Mouse (Mus musculus) kidney, adult 2 months (tissue): ENCODE results near the gene Psg20. TPM values are rescaled to one million over a fixed set of nuclear protein-coding genes. Genes with fewer than 3 reads are reported as not detected.
"Not testable (repeated sequence)": the region's sequence is repeated elsewhere in the genome, so short reads cannot be mapped to it uniquely, and the experiment has no call there.

ENCODE experiments used
- DNase-seq: peaks from one replicate; pipeline ENCODE4 v3.0.0; 2021
- H3K27ac ChIP-seq: fragments of 200-500 bp; 2 replicates; pipeline ENCODE4 v1.5.1; 2012; ENCODE audit warnings: low read depth, low read length, control low read depth, inconsistent platforms; ENCODE audit not compliant: insufficient read depth
- H3K27me3 ChIP-seq: fragments of 200-500 bp; replicated peaks from 2 replicates; pipeline ENCODE4 v1.6.1; 2012; ENCODE audit warnings: mild to moderate bottlenecking, moderate library complexity, low read length, inconsistent platforms; ENCODE audit not compliant: control insufficient read depth, insufficient read depth
- H3K36me3 ChIP-seq: fragments of 200-500 bp; 2 replicates; pipeline ENCODE4 v1.6.1; 2012; ENCODE audit warnings: mild to moderate bottlenecking, moderate library complexity, low read length, inconsistent platforms; ENCODE audit not compliant: control insufficient read depth, insufficient read depth
- H3K4me1 ChIP-seq: fragments of 200-500 bp; 2 replicates; pipeline ENCODE4 v1.6.1; 2011; ENCODE audit warnings: low read length; ENCODE audit not compliant: control insufficient read depth, insufficient read depth
- H3K4me3 ChIP-seq: fragments of 200-500 bp; 2 replicates; pipeline ENCODE4 v1.5.1; 2011; ENCODE audit warnings: mild to moderate bottlenecking, low read depth, low read length, control low read depth; ENCODE audit not compliant: insufficient read depth
- CTCF ChIP-seq: fragments of 200-500 bp; conservative IDR thresholded peaks from 2 replicates; pipeline ENCODE4 v1.5.1; 2011; ENCODE audit warnings: low read depth, mild to moderate bottlenecking, control low read depth, low read length, moderate library complexity, mixed read lengths; ENCODE audit not compliant: insufficient read depth, insufficient read length
- POLR2A ChIP-seq: fragments of 200-500 bp; IDR thresholded peaks from one replicate; pipeline ENCODE4 v1.6.1; 2011; ENCODE audit warnings: low read depth, low read length, control low read depth
- WGBS: fragments of 180-500 bp; shearing (Covaris S2); methylation state at CpG from one replicate; pipeline ENCODE4 v1.1.7; 2018; 5-methylcytosine and 5-hydroxymethylcytosine counted together
- polyA plus RNA-seq: library from polyadenylated mRNA; depleted of rRNA; stranded (reverse); fragments of >200 nt; gene quantifications from 2 replicates; pipeline ENCODE4 v1.2.3, GENCODE M21; 2012; rRNA removed

Gene Psg20
- polyA plus RNA-seq: not detected in 2 replicates

GRCm38 (mm10) chr7:18686085-18686484 lies at the start of gene Psg20:
Psg20 (minus strand) TSS chr7:18686185.
- DNase-seq: no peak
- Histone ChIP-seq H3K4me3 (no peak within 1 kb of the TSS), H3K4me1 (no peaks in the 10 kb centered on the region), H3K27me3 (no peaks in the 10 kb centered on the region), H3K36me3 (no peaks in the 10 kb centered on the region), H3K27ac (no peak within 1 kb of the TSS)
- TF ChIP-seq POLR2A (no peak), CTCF (no peak)
- WGBS: 61% methylated on average over 2 of the region's 2 CpGs

- WGBS: 89% methylated on average over 1 of the region's 1 CpGs
- Histone ChIP-seq H3K27me3 (no peaks in the 10 kb centered on the region), H3K27ac (no peak overlapping the region), H3K4me1 (no peaks in the 10 kb centered on the region), H3K4me3 (no peak overlapping the region), H3K36me3 (no peaks in the 10 kb centered on the region)
- DNase-seq: no peak
- TF ChIP-seq POLR2A: no peak
- TF ChIP-seq CTCF: no peak
These were observed 48.5 kb upstream of the Psg20 start for GRCm38 (mm10) chr7:18734451-18734850.

- no peak for DNase-seq
These were observed 47.1 kb upstream of the Psg20 start for GRCm38 (mm10) chr7:18733111-18733510.

GRCm38 (mm10) chr7:18728391-18728790 lies 42.4 kb upstream of the Psg20 start:
- TF ChIP-seq CTCF (no peak), POLR2A (no peak)
- DNase-seq: no peak
- H3K4me1 ChIP-seq: no peaks in the 10 kb centered on the region
- H3K4me3 ChIP-seq: no peak overlapping the region
- H3K36me3 ChIP-seq: no peaks in the 10 kb centered on the region
- no peaks in the 10 kb centered on the region for H3K27me3 ChIP-seq
- 68% methylated on average over 1 of the region's 1 CpGs for WGBS
- H3K27ac ChIP-seq: no peak overlapping the region

More at GRCm38 (mm10) chr7:18733111-18733510, 47.1 kb upstream of the Psg20 start:
- Histone ChIP-seq H3K27ac (no peak overlapping the region), H3K36me3 (no peaks in the 10 kb centered on the region), H3K4me3 (no peak overlapping the region), H3K27me3 (no peaks in the 10 kb centered on the region), H3K4me1 (no peaks in the 10 kb centered on the region)
- no peak for TF ChIP-seq POLR2A
- TF ChIP-seq CTCF: no peak

- not testable (repeated sequence) for H3K27me3 ChIP-seq, H3K4me3 ChIP-seq, DNase-seq, H3K4me1 ChIP-seq, H3K27ac ChIP-seq, H3K36me3 ChIP-seq
These were observed 39.9 kb upstream of the Psg20 start for GRCm38 (mm10) chr7:18725931-18726330.

- Histone ChIP-seq H3K27ac (no peak overlapping the region), H3K4me3 (no peak overlapping the region), H3K4me1 (no peaks in the 10 kb centered on the region), H3K27me3 (no peaks in the 10 kb centered on the region), H3K36me3 (no peaks in the 10 kb centered on the region)
- TF ChIP-seq CTCF (no peak), POLR2A (no peak)
- 73% methylated on average over 6 of the region's 6 CpGs for WGBS
- DNase-seq: no peak
These were observed 38.0 kb upstream of the Psg20 start for GRCm38 (mm10) chr7:18724001-18724400.

- 43% methylated on average over 2 of the region's 2 CpGs for WGBS
- no peaks in the 10 kb centered on the region for H3K36me3 ChIP-seq
- TF ChIP-seq POLR2A (no peak), CTCF (no peak)
These were observed 31.8 kb upstream of the Psg20 start, which contains the start of gene Psg22 for GRCm38 (mm10) chr7:18717790-18718189. Psg22 (plus strand) TSS chr7:18718090.

GRCm38 (mm10) chr7:18715546-18715945 lies 29.6 kb upstream of the Psg20 start:
- TF ChIP-seq POLR2A (no peak), CTCF (no peak)
- Histone ChIP-seq H3K4me3 (no peak overlapping the region), H3K27me3 (no peaks in the 10 kb centered on the region), H3K36me3 (no peaks in the 10 kb centered on the region), H3K4me1 (no peaks in the 10 kb centered on the region), H3K27ac (no peak overlapping the region)
- peak; percentile 21 for DNase-seq
- WGBS: 51% methylated on average over 4 of the region's 4 CpGs

More at GRCm38 (mm10) chr7:18717790-18718189, 31.8 kb upstream of the Psg20 start, which contains the start of gene Psg22:
- H3K27ac ChIP-seq: no peak within 1 kb of the TSS
- no peaks in the 10 kb centered on the region for H3K4me1 ChIP-seq
- no peak within 1 kb of the TSS for H3K4me3 ChIP-seq
- H3K27me3 ChIP-seq: no peaks in the 10 kb centered on the region
- no peak for DNase-seq
